Mouse (Mus musculus) kidney, postnatal 36 days (tissue): ENCODE results near the gene Mical2.

Source experiments
- DNase-seq, 2 experiments: peaks; one replicate each; pipeline ENCODE4 v3.0.0; 2021 to 2022; ENCODE audit warnings: mixed read lengths in 2 of 2

Gene Mical2

DNA sequence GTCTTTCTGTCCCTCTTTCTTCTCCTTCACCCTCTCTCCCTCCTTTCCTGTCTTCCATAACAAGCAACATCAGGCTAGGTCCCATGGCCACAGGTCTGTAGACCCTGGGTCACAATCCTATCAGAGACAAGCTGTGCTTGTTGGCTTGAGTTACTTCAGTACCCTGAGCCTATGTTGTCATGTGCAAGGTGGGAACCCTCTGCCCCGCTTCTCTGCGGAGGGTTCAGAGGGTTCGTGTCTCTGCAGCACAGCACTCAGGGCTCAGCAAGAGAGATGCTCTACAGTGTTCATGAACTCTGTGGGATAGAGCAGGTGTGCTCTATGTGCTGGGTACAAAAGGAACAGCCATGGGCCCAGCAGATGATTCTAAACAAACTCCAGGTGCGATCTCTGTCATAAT is 16.0 kb upstream of the Mical2 start:
- no peak for DNase-seq

DNA sequence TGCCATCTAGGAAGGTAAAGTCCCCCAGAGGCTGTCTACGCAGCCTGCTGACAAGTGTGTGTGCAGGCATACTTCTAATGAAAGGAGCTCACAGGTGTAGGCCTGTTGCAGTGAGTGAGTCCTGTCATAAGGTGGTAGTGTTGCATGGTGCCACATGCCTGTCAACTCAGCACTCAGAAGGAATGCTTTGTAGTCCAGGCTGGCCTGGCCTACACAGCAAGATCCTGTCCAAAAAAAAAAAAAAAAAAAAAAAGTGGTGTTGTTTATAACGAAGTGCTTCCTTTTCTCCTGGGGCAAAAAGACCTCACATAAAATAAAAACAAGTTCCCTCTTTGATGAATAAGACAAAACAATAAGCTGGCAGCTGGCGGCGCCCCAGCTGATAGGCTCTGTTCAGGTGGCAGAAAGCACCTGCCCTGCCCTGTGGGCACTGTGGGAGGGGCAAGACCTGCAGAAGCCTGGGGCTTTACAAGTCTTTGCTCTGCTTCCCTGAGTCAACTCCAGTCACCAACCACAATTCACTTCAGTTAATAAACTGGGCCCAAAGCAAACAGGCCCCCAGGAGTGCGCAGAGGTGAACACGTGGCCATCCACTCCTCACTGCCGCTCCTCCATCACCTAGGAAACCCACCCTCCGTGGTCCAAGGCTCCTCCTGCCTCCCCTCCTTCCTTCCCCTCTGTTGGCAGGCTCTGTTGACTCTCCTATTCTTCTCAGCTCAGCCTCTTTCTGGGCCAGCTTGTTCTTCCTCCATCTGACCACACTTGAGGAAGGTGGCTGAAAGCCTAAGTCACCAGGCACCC is 12.5 kb upstream of the Mical2 start:
- DNase-seq = peak; percentile 54 to 57

DNA sequence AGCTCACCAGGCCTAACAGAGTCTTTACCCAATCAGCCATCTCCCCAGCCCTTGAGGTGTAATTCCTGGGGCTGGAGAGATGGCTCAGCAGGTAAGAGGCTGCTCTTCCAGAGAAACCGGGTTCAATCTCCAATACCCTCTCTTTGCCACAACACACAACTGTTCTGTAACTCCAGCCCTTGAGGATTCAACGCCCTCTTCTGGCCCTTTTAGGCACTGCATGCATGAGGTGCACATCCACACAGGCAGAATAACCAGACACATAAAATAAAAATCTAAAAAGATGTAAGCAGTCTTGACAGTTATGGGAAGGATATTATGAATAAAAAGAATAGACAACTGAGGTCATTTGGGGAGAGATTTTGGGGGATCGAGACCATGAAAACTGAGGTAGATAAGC is 9.8 kb upstream of the Mical2 start:
- no peak for DNase-seq

DNA sequence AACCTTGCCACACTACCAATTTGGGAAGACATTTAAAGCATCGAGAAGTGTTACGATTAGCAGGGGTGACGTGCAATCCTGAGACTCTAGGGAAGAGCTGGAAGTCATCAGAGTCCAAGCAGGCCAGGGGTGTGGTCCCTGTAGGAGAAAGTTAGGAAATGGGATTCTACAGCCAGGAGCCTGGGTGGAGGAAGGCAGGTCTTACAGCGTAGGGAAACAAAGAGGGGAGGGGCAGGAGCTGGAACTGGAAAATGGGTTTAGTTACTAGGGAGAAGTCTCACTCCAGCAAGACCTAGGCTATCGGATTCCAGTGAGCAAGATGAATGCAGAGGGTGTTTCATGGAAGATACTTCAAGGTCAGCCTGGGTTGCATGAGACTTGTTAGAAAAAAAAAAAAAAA is 8.9 kb upstream of the Mical2 start:
- peak in 1 of 2 experiments; percentile 20 for DNase-seq

DNA sequence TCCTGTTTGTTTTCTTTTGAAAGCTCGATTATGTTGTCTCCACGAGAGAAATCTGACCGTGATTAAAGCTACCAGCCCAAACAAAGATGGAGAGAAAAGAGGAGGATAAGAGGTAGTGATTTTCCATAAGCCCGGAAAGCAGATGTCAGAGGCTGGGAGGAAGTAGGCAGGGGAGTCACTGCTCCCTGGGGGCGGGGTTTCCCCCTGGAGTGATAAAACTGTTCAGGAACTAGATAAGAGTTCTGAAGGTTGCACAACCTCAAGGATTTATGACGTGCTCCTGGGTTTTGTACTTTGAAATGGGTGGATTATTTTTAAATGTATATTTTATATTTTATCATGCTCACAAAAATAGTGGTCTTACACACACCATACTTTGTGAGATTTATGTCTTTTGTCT is 8.4 kb upstream of the Mical2 start:
- peak; percentile 75 to 78 for DNase-seq

DNA sequence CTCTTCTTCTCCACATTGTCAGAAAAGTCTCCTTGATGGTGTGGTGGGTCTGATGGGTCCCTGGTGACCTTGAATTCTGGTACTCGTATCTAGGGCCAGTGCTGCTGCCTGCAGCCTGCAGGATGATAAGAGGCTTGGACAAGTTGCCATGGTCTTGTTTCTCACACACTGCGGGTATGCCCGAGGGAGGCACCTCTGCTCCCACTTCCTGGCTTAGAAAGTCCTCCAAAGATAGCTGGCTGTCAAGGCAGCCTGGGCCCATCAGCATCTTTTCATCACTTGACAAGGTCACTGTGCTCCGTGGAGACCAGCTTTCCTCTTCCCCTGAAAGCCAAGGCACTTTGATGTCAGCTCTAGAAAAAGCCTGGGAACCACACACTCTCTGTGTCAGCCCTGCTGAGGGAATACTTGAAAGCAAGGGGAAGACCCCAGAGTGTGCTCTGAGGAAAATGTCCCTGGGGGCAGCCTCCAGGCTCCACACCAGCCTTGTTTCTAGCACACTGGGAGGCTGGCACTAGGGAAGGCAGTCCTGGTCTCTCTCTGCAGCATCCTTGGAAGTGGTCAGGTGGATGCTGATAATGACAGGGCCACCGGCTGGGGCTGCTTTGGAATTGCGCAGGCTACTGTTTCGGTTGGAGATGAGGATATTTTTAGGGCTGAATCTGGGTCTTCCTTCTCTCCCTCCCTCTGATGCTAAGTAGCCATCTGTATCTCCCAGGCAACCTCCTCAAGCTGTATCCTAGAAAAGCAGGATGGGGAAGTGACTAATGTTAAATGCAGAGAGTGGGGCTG is 2.7 kb upstream of the Mical2 start:
- DNase-seq = no peak

DNA sequence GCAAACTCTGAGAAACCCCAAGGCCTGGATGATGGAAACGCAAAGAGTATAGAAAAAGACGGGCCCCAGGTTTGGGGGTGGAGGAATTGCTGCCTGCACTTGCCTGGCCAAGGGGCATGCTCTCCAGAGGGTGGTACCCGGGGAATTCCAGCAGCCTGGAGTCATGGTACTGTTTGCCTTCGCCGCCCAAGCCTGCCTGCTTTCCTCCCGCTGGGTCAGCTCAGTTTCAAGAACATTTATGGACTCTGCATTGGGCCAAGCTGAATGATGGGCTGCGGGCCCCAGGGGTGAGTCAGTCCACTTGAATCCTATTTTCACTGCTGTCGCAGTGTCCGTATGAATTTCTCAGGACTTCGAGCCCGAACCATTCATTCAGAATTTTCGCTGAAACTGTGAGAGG is 802 bp upstream of the Mical2 start:
- no peak for DNase-seq

DNA sequence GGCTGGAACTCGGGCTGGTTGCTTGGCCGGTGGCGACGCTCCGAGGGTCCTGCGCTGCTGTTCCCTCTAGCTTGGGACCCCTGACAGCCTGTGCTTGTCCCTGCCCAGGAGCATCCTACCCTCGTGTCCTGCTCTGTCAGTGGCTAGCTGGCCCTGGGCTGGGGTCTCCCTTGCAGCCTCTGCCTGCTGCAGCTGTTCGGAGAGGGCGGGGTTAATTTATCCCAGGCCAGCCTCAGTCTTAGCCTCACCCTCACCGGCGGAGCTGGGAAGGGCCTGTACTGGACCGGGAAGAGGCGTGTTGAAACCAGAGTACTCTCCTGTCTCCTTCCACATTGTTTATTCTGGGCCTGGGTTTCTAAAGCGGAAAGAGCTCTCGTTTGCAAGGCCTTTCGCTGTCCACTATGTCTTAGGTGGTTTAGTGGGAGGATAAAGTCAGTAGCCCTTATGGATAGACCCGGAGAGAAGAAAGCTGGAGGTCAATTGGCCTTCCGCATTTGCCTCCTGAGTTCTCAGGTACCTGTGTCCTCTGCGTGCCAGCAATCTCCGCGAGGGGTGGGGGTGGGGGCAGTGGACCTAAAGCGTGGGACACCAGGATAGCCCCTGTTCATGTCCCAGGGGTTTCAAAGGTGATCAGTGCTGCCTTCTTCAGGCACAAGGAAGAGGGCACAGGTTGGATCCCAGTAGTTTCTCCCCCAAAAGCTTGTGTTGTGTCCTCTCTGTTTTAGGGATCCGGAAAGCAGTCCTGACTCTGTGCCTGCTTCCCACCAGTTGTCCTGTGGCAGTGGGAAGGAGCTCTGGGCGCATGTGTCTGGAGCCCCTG is 1.0 kb downstream of the Mical2 start:
- peak in 1 of 2 experiments; percentile 52 for DNase-seq

DNA sequence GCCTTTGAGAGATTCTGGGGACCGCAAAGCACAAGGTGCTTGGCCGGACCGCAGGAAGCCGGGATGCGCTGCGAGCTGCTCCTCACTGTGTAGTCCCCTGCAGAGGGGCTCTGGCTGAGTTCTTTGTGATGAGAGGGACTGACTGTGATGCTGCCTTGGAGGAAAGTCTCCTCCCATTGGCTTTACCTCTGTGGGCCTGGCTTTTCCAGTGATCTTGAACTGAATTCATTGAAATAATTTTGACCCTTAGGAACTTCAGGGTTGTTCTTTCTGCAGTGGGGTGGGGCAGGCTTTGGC is 1.6 kb downstream of the Mical2 start:
- DNase-seq = no peak

DNA sequence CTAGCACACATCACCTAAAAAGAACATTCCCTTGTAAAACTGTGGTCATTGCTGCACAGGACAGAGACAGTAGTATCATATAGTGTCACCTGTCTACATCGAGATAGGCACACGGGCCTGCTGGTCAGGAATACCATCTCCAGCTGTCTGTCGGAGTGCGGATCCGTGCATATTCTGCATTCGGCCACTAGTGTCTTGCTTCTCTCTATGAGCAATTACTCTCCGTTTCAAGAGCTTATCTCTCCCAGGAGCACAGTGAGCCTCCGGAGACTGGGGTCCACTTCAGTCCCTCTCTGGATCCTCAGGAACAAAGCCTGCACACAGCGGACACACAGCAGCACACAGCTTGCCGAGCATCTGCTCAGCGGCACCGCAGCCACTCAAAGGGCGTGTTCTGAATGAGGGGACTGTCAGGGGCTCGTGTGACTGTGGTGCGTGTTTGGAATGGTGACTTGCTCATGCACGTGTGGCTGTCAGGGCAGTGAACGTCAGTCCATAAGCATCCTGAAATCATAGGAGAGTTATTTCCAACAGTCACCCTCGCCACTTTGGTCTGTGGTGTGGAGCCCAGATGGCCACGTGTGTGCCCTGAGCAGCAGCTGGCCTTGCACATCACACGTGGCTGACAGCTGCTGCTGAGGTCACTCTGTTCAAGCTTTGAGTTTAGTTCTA is 3.3 kb downstream of the Mical2 start:
- DNase-seq = no peak

DNA sequence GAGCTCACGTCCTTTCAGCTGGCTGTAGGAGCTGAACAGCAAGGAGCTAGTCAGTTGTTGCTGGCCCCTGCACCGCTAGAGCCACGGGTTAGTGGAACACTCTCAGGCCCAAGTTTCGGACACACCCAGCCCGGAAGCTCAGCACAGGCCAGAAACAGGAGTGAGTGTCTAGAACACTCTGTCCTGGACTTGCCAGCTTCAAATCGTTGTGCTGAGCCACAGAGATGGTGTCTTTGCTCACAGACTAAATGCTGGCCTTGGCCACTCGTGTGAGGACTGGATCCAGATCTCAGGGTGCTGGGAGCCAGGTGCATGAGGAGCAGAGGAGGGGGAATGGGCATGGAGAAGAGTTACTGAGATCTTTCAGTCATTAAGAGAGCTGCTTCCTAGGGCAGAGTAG is 6.1 kb downstream of the Mical2 start:
- DNase-seq = no peak

DNA sequence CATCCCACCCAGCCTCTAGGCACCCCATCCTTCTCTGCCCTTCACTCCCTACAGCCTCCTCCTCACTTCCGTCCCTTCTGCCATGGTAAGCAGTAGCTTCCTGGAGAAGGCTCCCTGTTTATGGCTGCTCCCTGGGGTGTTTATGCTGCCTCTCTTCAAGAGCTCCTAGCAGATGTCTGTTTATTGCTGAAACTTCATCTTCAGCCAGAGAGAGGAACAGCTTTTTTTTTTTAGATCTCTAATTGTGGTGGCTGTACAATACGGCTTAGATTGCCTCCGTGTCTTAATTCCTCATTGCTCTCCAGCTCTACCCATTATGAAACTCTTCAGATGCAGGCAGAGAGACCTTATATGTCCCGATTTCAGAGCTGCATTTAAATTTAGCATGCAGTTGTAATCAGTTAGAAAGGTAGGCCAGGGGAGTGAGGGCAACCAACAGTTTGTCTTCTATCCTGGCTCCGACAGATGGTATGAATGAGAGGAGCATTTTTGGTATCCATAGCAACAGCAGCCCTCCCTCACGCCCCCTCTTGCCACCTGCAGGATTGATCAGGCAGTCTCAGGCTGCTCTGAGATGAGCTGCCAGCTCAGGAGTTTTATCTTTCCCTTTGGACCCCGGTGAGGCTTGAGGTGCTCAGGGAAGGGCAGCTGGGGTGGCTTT is 7.8 kb downstream of the Mical2 start:
- DNase-seq = no peak

DNA sequence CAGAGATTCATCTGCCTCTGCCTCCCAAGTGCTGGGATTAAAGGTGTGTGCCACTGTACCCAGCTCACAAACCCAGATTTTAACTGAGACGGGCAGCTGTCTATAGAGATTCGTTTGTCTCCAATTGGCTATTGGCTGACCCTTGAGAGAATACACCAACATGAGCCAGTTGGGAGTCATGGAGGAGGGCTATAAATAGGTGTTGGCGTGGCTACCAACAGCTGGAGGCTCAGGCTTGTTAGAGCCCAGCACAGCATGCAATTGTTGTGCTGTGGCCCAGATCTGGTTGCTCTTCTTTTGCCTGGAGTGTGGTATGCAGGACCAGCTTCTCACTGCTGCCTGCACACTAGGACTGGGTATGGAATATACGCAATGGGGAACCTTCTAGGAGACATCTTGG is 8.8 kb downstream of the Mical2 start:
- DNase-seq = no peak

DNA sequence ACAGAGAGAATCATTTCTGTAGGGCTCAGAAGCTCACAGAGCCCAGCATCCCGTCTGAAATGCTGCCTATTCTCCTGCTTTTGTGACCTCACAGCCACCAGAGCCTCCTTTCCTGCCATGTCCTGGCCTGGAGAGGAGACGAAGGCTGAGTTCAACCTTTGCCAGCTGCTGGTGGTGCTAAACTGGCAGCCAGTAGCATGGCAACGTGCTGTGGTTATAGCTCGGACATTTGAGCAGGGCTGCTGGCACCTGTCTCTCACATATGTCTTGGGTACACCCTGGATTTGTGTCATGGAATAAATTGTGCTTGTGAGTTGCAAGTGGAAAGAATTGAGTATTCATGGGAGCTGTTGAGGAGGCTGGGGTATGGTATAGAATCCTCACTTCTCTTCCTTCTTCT is 9.8 kb downstream of the Mical2 start:
- no peak for DNase-seq

DNA sequence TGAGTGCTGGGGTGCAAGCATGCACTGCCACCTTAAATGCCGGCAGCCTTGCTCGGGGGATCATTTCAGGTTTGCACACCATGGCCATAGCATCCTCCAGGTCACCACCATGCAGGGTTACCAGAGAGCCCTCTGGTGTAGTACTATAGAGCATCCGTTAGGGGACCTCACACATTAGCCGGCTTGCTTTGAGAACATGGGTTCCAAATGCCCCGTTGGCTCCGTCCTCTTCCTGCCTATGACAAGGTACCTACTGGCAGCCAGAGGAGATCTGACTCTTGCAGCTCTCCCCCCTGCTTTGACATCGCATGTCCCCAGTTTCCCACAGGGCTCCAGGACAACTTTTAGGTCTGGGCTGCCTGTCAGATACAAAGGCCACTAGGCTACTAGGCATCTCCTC is 11.6 kb downstream of the Mical2 start:
- DNase-seq = no peak

DNA sequence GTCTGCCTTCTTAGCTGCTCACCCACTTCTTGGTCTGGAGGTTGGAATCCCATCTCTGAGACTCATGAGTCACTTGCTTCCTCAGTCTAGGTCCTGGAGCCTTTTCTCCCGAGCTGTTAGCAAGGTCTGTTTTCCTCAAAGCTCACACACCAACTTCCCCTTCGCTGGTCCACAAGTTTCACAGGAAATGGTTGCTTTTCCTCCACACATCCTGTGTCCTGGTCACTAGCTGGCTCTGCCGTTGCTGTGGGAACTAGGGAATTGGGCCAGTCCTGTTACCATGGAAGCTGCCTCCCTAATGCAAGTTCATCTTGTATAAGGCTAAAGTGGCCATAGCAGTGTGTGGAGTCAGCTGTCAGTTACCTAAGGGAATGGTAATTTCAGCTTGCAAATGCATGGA is 12.2 kb downstream of the Mical2 start:
- peak; percentile 34 to 43 for DNase-seq

DNA sequence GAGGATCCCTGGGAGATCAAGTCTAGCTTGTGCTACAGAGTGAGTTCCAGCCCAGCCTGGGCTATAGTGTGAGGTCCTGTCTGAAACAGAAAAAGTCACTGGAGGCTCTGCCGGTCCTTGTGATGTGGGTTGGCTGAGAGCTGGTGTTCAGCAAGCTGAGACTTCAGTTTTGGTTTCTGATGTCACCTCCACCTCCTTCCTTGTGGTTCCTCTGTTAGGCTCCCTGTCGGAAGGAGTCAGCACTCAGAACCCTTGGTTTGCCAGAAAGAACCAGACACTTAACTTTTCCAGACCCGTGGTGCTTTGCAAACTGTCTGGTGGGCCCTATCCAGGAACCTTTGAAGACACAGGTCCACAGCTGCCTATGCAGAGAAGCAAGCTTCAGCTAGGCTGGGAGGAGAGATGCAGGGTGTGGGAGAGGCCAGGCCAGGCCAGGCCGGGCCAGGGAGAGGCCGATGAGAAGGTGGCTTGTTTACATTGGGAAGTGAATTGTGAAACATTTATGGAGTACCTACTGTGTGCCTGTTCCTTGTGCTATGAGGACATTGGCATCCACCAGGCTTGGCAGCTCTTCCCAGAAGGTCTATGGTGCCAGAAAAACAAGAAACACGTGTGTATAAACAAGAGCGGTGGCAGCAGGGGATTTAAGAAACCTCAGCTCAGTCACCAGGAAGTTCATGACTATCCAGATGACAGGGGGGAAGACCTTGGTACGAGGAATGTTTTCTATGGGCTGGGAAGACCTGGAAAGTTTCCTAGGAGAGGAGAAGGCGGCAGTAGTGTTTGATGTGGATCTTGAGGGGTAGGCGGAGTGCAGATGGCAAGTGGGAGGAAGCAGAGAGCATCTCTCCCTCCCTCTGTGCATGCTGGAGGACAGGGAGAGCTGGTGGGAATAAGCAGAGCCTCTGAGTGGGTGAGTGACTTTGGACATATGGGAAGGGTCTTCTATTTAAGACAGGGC is 13.4 kb downstream of the Mical2 start:
- no peak for DNase-seq

DNA sequence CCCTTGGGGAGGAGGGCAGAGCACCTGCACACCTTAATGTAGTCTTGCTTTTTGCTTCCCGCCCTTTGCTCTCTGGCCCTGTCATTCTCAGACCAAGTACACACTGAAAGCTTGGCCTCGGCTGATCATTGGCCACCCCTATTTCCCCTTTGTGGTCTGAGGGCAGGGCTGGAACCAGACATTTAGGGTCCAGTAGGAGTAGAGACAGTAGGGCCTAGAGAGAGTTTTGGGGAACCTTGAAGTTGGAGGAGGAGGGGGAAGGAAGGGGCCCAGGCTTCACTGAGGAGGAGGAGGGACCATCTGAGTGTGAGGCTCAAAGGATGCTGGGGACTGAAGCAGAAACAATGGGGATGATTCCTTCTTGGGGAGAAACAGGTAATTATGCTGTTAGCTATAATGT is 15.1 kb downstream of the Mical2 start:
- no peak for DNase-seq

DNA sequence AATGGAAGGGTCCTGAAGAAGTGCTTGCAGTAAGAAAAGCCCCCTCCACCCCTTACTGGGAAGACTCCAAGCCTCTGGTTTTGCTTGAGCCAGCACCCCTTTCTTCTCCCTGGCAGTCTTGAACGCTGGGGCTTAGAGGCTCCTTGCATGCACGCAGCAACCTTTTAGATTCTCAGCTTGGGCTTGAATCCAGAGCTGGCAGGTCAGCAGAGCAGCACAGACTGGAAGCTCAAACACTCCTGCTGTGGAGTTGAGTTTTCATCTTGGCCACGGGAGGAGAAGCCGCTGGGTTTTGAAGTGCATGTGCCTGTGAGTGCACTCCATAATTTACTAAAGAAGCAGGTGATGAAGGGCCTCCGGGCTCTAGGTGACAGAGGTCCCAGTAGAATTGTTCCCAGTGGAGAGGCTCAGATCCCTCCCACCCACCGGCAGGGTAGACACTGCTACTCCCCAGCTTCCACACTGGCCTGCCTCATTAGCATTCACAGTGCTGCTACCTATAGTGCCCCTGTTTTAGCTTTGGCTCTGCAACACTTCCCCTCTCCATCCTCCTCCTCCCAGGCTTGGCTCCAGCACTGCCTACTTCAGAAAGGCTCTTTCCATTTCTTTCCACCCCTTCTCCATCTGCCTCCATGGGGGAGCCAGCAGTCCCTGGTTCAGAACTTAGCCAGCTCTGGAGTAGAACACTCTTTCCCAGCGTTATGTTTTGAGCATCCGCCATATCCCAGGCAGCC is 15.7 kb downstream of the Mical2 start:
- no peak for DNase-seq

DNA sequence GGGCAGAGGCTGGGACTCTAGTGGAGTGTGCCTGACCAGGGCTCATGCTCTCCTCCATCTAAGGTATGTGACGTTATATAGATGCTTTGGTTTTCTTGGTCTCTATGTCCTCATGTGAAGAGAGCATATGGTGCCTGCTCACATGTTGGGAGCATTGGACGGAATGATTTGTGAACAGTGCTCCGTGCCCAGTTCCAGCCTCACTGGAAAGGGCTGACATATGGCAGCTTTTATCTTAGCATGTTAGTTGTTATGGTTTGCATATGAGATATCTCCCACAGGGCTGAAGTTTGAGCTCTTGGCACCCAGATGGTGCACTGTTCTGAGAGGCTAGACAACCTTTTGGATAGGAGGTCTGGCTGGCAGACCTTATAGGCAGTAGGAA is 16.3 kb downstream of the Mical2 start:
- DNase-seq = no peak

DNA sequence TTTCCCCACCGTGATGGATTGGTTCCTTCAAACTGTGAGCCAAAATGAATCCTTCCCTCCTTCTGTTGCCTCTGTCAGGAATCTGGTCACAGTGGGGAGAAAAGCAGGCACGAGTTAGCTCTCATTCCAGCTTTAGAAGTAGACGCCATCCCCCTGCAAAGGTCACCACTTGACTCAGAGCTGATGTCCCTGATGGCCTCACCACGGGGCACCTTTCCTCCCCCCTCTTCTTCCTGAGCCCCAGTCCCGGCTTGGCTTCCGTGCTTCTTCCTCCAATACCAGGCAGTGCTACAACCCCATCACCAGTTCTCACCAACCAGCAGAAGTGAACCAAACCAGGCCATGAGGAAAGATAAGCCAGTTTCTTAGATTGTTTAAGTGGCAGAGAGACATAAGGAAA is 16.9 kb downstream of the Mical2 start:
- no peak for DNase-seq
